Mouse (Mus musculus): ENCODE results near the gene Hoxd8.

The Hoxd8 gene

GRCm38 (mm10) chr2:74686301-74686987 lies 18.0 kb upstream of the Hoxd8 start:
- DNase-seq (ENCODE audit: low spot score in 2 of 2) = peak in 1 of 2 experiments; percentile 41

- DNase-seq (ENCODE audit: low spot score in 2 of 2) = no peak
Measured at GRCm38 (mm10) chr2:74686988-74687697, 17.3 kb upstream of the Hoxd8 start.

GRCm38 (mm10) chr2:74687698-74688555 lies 16.5 kb upstream of the Hoxd8 start:
- no peak for DNase-seq (ENCODE audit: low spot score in 2 of 2)

- no peak for DNase-seq (ENCODE audit: low spot score in 2 of 2)
Measured at GRCm38 (mm10) chr2:74688795-74689573, 15.4 kb upstream of the Hoxd8 start.

- DNase-seq (ENCODE audit: low spot score in 2 of 2) = no peak
Measured at GRCm38 (mm10) chr2:74689574-74690337, 14.7 kb upstream of the Hoxd8 start.

- no peak for DNase-seq (ENCODE audit: low spot score in 2 of 2)
Measured at GRCm38 (mm10) chr2:74690338-74690716, 14.1 kb upstream of the Hoxd8 start.

- no peak for DNase-seq (ENCODE audit: low spot score in 2 of 2)
Measured at GRCm38 (mm10) chr2:74691022-74691951, 13.1 kb upstream of the Hoxd8 start, which contains the start of gene Hoxd10. Hoxd10 (plus strand) TSS chr2:74691924.

GRCm38 (mm10) chr2:74691995-74692807 lies 12.2 kb upstream of the Hoxd8 start:
- DNase-seq (ENCODE audit: low spot score in 2 of 2) = no peak

- DNase-seq (ENCODE audit: low spot score in 2 of 2) = no peak
Measured at GRCm38 (mm10) chr2:74692808-74693431, 11.5 kb upstream of the Hoxd8 start.

GRCm38 (mm10) chr2:74693432-74693827 lies 11.0 kb upstream of the Hoxd8 start:
- no peak for DNase-seq (ENCODE audit: low spot score in 2 of 2)

- no peak for DNase-seq (ENCODE audit: low spot score in 2 of 2)
Measured at GRCm38 (mm10) chr2:74694066-74694465, 10.3 kb upstream of the Hoxd8 start.

GRCm38 (mm10) chr2:74695383-74695782 lies 9.0 kb upstream of the Hoxd8 start:
- DNase-seq (ENCODE audit: low spot score in 2 of 2) = no peak

- no peak for DNase-seq (ENCODE audit: low spot score in 2 of 2)
Measured at GRCm38 (mm10) chr2:74695813-74696430, 8.5 kb upstream of the Hoxd8 start.

- no peak for DNase-seq (ENCODE audit: low spot score in 2 of 2)
Measured at GRCm38 (mm10) chr2:74696442-74697335, 7.7 kb upstream of the Hoxd8 start.

- no peak for DNase-seq (ENCODE audit: low spot score in 2 of 2)
Measured at GRCm38 (mm10) chr2:74697567-74698121, 6.8 kb upstream of the Hoxd8 start, which contains the start of gene Hoxd9. Hoxd9 (plus strand) TSS chr2:74697727.
